Mouse (Mus musculus) testis, adult 2 months (tissue): ENCODE data around the gene Plac9b. TPM values are rescaled to one million over a fixed set of nuclear protein-coding genes. Genes with fewer than 3 reads are reported as not detected.
"Not testable (repeated sequence)": the region's sequence is repeated elsewhere in the genome, so short reads cannot be mapped to it uniquely, and the experiment has no call there.

ENCODE experiments used
- H3K27ac ChIP-seq: fragments of 200-500 bp; 2 replicates; pipeline ENCODE4 v1.5.1; 2012; ENCODE audit warnings: low read depth, low read length; ENCODE audit not compliant: control insufficient read depth, insufficient read depth
- H3K27me3 ChIP-seq: fragments of 200-500 bp; 2 replicates; pipeline ENCODE4 v1.6.1; 2012; ENCODE audit warnings: mild to moderate bottlenecking, low read length, moderate library complexity; ENCODE audit not compliant: control insufficient read depth, insufficient read depth
- H3K36me3 ChIP-seq: fragments of 200-500 bp; 2 replicates; pipeline ENCODE4 v1.6.1; 2012; ENCODE audit warnings: mild to moderate bottlenecking, low read length; ENCODE audit not compliant: control insufficient read depth, insufficient read depth
- H3K4me1 ChIP-seq: fragments of 200-500 bp; 2 replicates; pipeline ENCODE4 v1.6.1; 2012; ENCODE audit warnings: low read length; ENCODE audit not compliant: control insufficient read depth, insufficient read depth
- H3K4me3 ChIP-seq: fragments of 200-500 bp; 2 replicates; pipeline ENCODE4 v1.5.1; 2012; ENCODE audit warnings: low read depth, mild to moderate bottlenecking, low read length, moderate library complexity, mixed read lengths; ENCODE audit not compliant: control insufficient read depth
- polyA plus RNA-seq: library from polyadenylated mRNA; depleted of rRNA; stranded (reverse); fragments of >200 nt; gene quantifications from 2 replicates; pipeline ENCODE4 v1.2.3, GENCODE M21; 2012; rRNA removed

Plac9b gene
- polyA plus RNA-seq, 1 experiment: 50.3 TPM

DNA sequence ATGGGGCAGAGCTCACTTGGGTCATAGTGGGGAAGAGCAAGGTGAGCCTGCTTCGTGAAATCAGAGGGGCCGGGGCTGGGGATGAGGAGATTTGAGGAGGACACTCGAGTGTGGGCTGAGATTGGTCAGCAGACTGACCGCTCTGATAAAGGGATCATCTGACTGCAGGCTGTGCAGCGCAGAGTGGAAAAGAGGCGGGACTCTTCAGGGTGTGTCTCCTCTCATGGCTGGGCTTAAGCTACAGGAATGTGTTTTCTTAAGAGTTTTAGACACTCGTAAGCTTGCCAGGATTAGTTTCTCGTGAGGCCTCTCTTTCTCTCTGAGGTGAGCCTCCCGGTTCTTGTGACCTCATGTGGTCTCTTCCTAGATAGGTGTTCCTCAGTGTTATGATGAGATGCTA, 21.1 kb downstream of the Plac9b start:
- not testable (repeated sequence) for H3K4me3 ChIP-seq, H3K27ac ChIP-seq, H3K27me3 ChIP-seq, H3K36me3 ChIP-seq, H3K4me1 ChIP-seq

- H3K4me1 ChIP-seq, H3K27me3 ChIP-seq, H3K27ac ChIP-seq, H3K36me3 ChIP-seq, H3K4me3 ChIP-seq: not testable (repeated sequence)
Measured at GRCm38 (mm10) chr14:26156032-26156431, 26.2 kb downstream of the Plac9b start.

- not testable (repeated sequence) for H3K27ac ChIP-seq, H3K4me1 ChIP-seq, H3K27me3 ChIP-seq, H3K4me3 ChIP-seq, H3K36me3 ChIP-seq
Measured at GRCm38 (mm10) chr14:26147095-26147494, 35.2 kb downstream of the Plac9b start.

GRCm38 (mm10) chr14:26119095-26119494, 63.2 kb downstream of the Plac9b start:
- H3K27ac ChIP-seq, H3K4me1 ChIP-seq, H3K27me3 ChIP-seq, H3K36me3 ChIP-seq, H3K4me3 ChIP-seq: not testable (repeated sequence)

GRCm38 (mm10) chr14:26118550-26119000, 63.7 kb downstream of the Plac9b start:
- not testable (repeated sequence) for H3K27ac ChIP-seq, H3K4me1 ChIP-seq, H3K4me3 ChIP-seq, H3K27me3 ChIP-seq, H3K36me3 ChIP-seq

DNA sequence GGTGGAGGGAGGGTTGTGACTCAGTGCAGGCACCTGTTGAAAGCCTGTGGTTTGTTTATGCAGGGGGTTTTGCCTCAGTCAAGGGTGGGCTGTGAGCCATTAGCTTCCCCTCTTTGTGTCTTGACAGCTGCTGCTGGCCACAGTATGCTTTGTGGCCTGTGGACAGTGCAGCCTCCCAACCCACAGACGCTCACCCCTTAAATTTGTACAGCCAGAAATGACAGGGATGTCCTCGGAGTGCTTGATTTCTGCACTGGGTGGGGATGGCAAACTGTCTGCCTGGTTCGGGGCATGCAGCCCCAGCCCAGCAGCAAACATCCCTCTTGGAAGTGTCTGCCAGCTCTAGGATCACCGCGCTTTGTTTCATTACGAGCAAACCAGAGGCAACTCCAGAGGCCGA, 64.1 kb downstream of the Plac9b start, which contains the start of gene Duxbl2:
Gene Duxbl2, plus strand, starts transcription at position 200 of the 400 bp plus-strand sequence.
- H3K4me3 ChIP-seq, H3K27ac ChIP-seq, H3K36me3 ChIP-seq, H3K27me3 ChIP-seq, H3K4me1 ChIP-seq: not testable (repeated sequence)

Other genes starting within 250 kb of the Plac9b start
- 0.06 TPM in 1 of 2 replicates, not detected in the other for gene Cphx1, start 244.2 kb downstream of the Plac9b start, polyA plus RNA-seq
- gene Duxbl1, start 203.9 kb downstream of the Plac9b start, polyA plus RNA-seq: 0.07 and 0.12 TPM in 2 replicates
- 8.4 and 19.8 TPM in 2 replicates for gene Gm9780, start 139.8 kb downstream of the Plac9b start, polyA plus RNA-seq
- gene Tmem254c, start 115.1 kb downstream of the Plac9b start, polyA plus RNA-seq: 2.1 TPM in 1 of 2 replicates, not detected in the other
- gene Cphx2, start 101.0 kb downstream of the Plac9b start, polyA plus RNA-seq: not detected in 2 replicates
- not detected in 2 replicates for gene Cphx3, start 100.2 kb downstream of the Plac9b start, polyA plus RNA-seq
- gene Duxbl2, start 64.1 kb downstream of the Plac9b start, polyA plus RNA-seq: 0.04 and 0.05 TPM in 2 replicates
- 6.8 and 7.3 TPM in 2 replicates for gene Tmem254b, start 24.6 kb upstream of the Plac9b start, polyA plus RNA-seq
- gene Duxbl3, start 75.5 kb upstream of the Plac9b start, polyA plus RNA-seq: 0.04 TPM in 1 of 2 replicates, not detected in the other